Mouse (Mus musculus) CH12.LX (cell line): ENCODE measurements around the gene Swt1. TPM values are rescaled to one million over a fixed set of nuclear protein-coding genes. Genes with fewer than 3 reads are reported as not detected.

Experiments
- DNase-seq: peaks from one replicate; pipeline ENCODE4 v3.0.0-alpha.2; 2013; ENCODE audit errors: extremely low read depth
- H3K27ac ChIP-seq: 2 replicates; pipeline ENCODE4 v1.5.1; 2012; ENCODE audit warnings: low read depth, mild to moderate bottlenecking, control low read depth, moderate library complexity; ENCODE audit not compliant: insufficient read depth
- H3K27me3 ChIP-seq: replicated peaks from 2 replicates; pipeline ENCODE3; 2012; ENCODE audit warnings: inconsistent platforms
- H3K36me3 ChIP-seq, 2 experiments: replicated peaks in 1 of 2; 2 replicates each; pipeline versions ENCODE3 to v1.6.1; 2012; ENCODE audit warnings: inconsistent platforms in 1 of 2, low read length in 1 of 2, mild to moderate bottlenecking in 1 of 2, mixed read lengths in 1 of 2, moderate library complexity in 1 of 2; ENCODE audit not compliant: control insufficient read depth in 1 of 2, insufficient read depth in 1 of 2
- H3K4me1 ChIP-seq, 2 experiments: 2 replicates each; pipeline ENCODE4 v1.6.1; 2012; ENCODE audit warnings: inconsistent platforms in 1 of 2, moderate library complexity in 1 of 2; ENCODE audit not compliant: insufficient read depth in 2 of 2, control insufficient read depth in 1 of 2
- H3K4me2 ChIP-seq: 2 replicates; pipeline ENCODE4 v1.6.1; 2012; ENCODE audit warnings: low read depth, mild to moderate bottlenecking, control low read depth; ENCODE audit not compliant: poor library complexity, insufficient read depth, severe bottlenecking
- H3K4me3 ChIP-seq, 3 experiments: fragments of 150-350 bp in 1 of 3; sonication (generic) in 1 of 3; replicated peaks in 1 of 3; 2 replicates each; pipeline versions ENCODE3 to v1.5.1; 2011 to 2012; ENCODE audit warnings: low read depth in 2 of 3, low read length in 2 of 3, mild to moderate bottlenecking in 2 of 3, moderate library complexity in 2 of 3, control low read depth in 1 of 3, improper control_type of control experiment in 1 of 3, inconsistent platforms in 1 of 3, mixed read lengths in 1 of 3; ENCODE audit not compliant: poor library complexity in 1 of 3
- H3K79me2 ChIP-seq: replicated peaks from 2 replicates; pipeline ENCODE4 v1.6.1; 2012; ENCODE audit warnings: mild to moderate bottlenecking, moderate library complexity; ENCODE audit not compliant: control insufficient read depth, poor library complexity, insufficient read depth, severe bottlenecking; ENCODE audit errors: extremely low read depth
- H3K9ac ChIP-seq: 2 replicates; pipeline ENCODE4 v1.6.1; 2012; ENCODE audit warnings: low read depth, mild to moderate bottlenecking, control low read depth, moderate library complexity; ENCODE audit not compliant: insufficient read depth
- H3K9me3 ChIP-seq: replicated peaks from 2 replicates; pipeline ENCODE3; 2012; ENCODE audit warnings: low read length, inconsistent platforms, mixed read lengths
- BHLHE40 ChIP-seq: IDR thresholded peaks from 2 replicates; pipeline ENCODE4 v1.6.1; 2011; ENCODE audit warnings: mild to moderate bottlenecking, low read depth, low read length, improper control_type of control experiment
- CHD2 ChIP-seq: IDR thresholded peaks from 2 replicates; pipeline ENCODE4 v1.6.1; 2011; ENCODE audit warnings: low read length, improper control_type of control experiment
- CTCF ChIP-seq, 2 experiments: IDR thresholded peaks in 1 of 2; conservative IDR thresholded peaks in 1 of 2; 2 replicates each; pipeline ENCODE4 v1.5.1; 2011 to 2012; ENCODE audit warnings: low read depth in 2 of 2, low read length in 2 of 2, improper control_type of control experiment in 1 of 2, inconsistent platforms in 1 of 2, mild to moderate bottlenecking in 1 of 2, moderate library complexity in 1 of 2
- E2F4 ChIP-seq: IDR thresholded peaks from 2 replicates; pipeline ENCODE4 v1.6.1; 2011; ENCODE audit warnings: low read depth, low read length, improper control_type of control experiment; ENCODE audit not compliant: insufficient replicate concordance
- ETS1 ChIP-seq: conservative IDR thresholded peaks from 2 replicates; pipeline ENCODE4 v1.6.1; 2012; ENCODE audit warnings: low read depth, mild to moderate bottlenecking, inconsistent platforms, low read length, improper control_type of control experiment, moderate library complexity
- JUN ChIP-seq: IDR thresholded peaks from 2 replicates; pipeline ENCODE4 v1.6.1; 2011; ENCODE audit warnings: low read depth, mild to moderate bottlenecking, low read length, improper control_type of control experiment, moderate library complexity; ENCODE audit not compliant: insufficient read depth
- MAFK ChIP-seq: IDR thresholded peaks from 2 replicates; pipeline ENCODE4 v1.6.1; 2011; ENCODE audit warnings: low read length, improper control_type of control experiment; ENCODE audit not compliant: insufficient replicate concordance
- MAX ChIP-seq: IDR thresholded peaks from 2 replicates; pipeline ENCODE4 v1.6.1; 2011; ENCODE audit warnings: low read length, improper control_type of control experiment
- MEF2A ChIP-seq: IDR thresholded peaks from 2 replicates; pipeline ENCODE4 v1.6.1; 2014; ENCODE audit warnings: low read depth, mild to moderate bottlenecking, inconsistent platforms, low read length, improper control_type of control experiment, borderline replicate concordance
- MXI1 ChIP-seq: IDR thresholded peaks from 2 replicates; pipeline ENCODE4 v1.6.1; 2011; ENCODE audit warnings: mild to moderate bottlenecking, low read depth, low read length, improper control_type of control experiment
- NRF1 ChIP-seq: IDR thresholded peaks from 2 replicates; pipeline ENCODE4 v1.6.1; 2014; ENCODE audit warnings: low read depth, mild to moderate bottlenecking, inconsistent platforms, low read length, improper control_type of control experiment, moderate library complexity
- PAX5 ChIP-seq: IDR thresholded peaks from 2 replicates; pipeline ENCODE4 v1.6.1; 2012; ENCODE audit warnings: low read length, inconsistent platforms, mixed read lengths
- POLR2AphosphoS2 ChIP-seq: IDR thresholded peaks from 2 replicates; pipeline ENCODE4 v1.6.1; 2011; ENCODE audit warnings: low read depth, low read length, improper control_type of control experiment
- RAD21 ChIP-seq: IDR thresholded peaks from 2 replicates; pipeline ENCODE4 v1.6.1; 2011; ENCODE audit warnings: low read depth, mild to moderate bottlenecking, low read length, improper control_type of control experiment, moderate library complexity
- RCOR1 ChIP-seq: conservative IDR thresholded peaks from 2 replicates; pipeline ENCODE4 v1.6.1; 2012; ENCODE audit warnings: low read depth, mild to moderate bottlenecking, inconsistent platforms, low read length, improper control_type of control experiment
- SMC3 ChIP-seq: IDR thresholded peaks from 2 replicates; pipeline ENCODE4 v1.6.1; 2011; ENCODE audit warnings: low read depth, low read length, improper control_type of control experiment
- TBP ChIP-seq: conservative IDR thresholded peaks from 2 replicates; pipeline ENCODE4 v1.6.1; 2011; ENCODE audit warnings: low read depth, low read length, improper control_type of control experiment
- dilution Hi-C: fragments of 300-500 bp; cut with MboI; formaldehyde crosslinking; loops from 2 replicates; pipeline ENCODE4 v1.14.3; 2020; ENCODE audit warnings: low sequenced_read_pairs; ENCODE audit not compliant: extremely low pct_unique_long_range_greater_than_20kb, extremely low pct_ligation_motif_present
- in situ Hi-C: fragments of 300-500 bp; cut with MboI; formaldehyde crosslinking; loops from 3 replicates; pipeline ENCODE4 v1.14.3; 2019; ENCODE audit warnings: low sequenced_read_pairs, low pct_ligation_motif_present, low pct_unique_long_range_greater_than_20kb, mixed read lengths
- polyA plus RNA-seq: library from polyadenylated mRNA; unstranded; fragments of >175 nt; gene quantifications from 2 replicates; pipeline ENCODE4 v1.2.1, GENCODE M21; 2012; ENCODE audit warnings: low read depth; ENCODE audit not compliant: insufficient read length
- total RNA-seq, 2 experiments: library from RNA; depleted of rRNA; stranded (reverse); fragments of 300-350 nt in 1 of 2; fragments of >200 nt in 1 of 2; gene quantifications; 2 replicates each; pipeline ENCODE4 v1.2.3; 2012 to 2014

Gene Swt1
- total and polyA plus RNA-seq, 3 experiments = 8.0 to 19.6 (median 14.8) TPM

- no peak overlapping the region for H3K4me2 ChIP-seq
- H3K4me1 ChIP-seq = peaks cover 0 to 4% of the 10 kb centered on the region in 2 experiments; a peak in 1 of 4 replicates
- H3K36me3 ChIP-seq = peaks cover 42 to 64% of the 10 kb centered on the region in 2 experiments
- in situ Hi-C loops = loop anchor here (25.0 kb wide), 1 partner anchor 260 kb away; no protein-coding TSS in a partner anchor
- H3K27ac ChIP-seq = no peak overlapping the region
- dilution Hi-C loops = no loop called here
- H3K79me2 ChIP-seq = no peaks in the 10 kb centered on the region
- TF ChIP-seq MXI1 (no peak), MEF2A (no peak), ETS1 (no peak), MAFK (no peak), RCOR1 (no peak), PAX5 (no peak), CHD2 (no peak), SMC3 (no peak), CTCF (conservative IDR thresholded peaks at IDR 0.05 in 1 of 2, IDR thresholded peaks at IDR 0.05 in 1 of 2; ENCODE audit: low read depth in 2 of 2, low read length in 2 of 2) (no peak), E2F4 (no peak), MAX (no peak), BHLHE40 (no peak), TBP (no peak)
- H3K9me3 ChIP-seq = no peaks in the 10 kb centered on the region
- no peaks in the 10 kb centered on the region for H3K27me3 ChIP-seq
- no peak for DNase-seq
- H3K9ac ChIP-seq = no peak overlapping the region
- no peak overlapping the region for H3K4me3 ChIP-seq
These were observed 23.7 kb upstream of the Swt1 start for GRCm38 (mm10) chr1:151451946-151452345.

GRCm38 (mm10) chr1:151450851-151451250 is 22.6 kb upstream of the Swt1 start:
- Histone ChIP-seq H3K27me3 (no peaks in the 10 kb centered on the region), H3K4me1 (no peaks in the 10 kb centered on the region), H3K27ac (no peak overlapping the region), H3K36me3 (peaks cover 45 to 65% of the 10 kb centered on the region in 2 experiments), H3K79me2 (no peaks in the 10 kb centered on the region), H3K4me3 (no peak overlapping the region), H3K9me3 (no peaks in the 10 kb centered on the region), H3K9ac (no peak overlapping the region), H3K4me2 (no peak overlapping the region)
- dilution Hi-C loops (no loop called here), in situ Hi-C loops (loop anchor here (25.0 kb wide), 1 partner anchor 261 kb away; no protein-coding TSS in a partner anchor)
- no peak for DNase-seq
- TF ChIP-seq JUN = no peak
- TF ChIP-seq SMC3 = peak; percentile 8; the same call in 1 of the 2 replicates
- TF ChIP-seq RAD21 = no peak; the same call in 1 of the 2 replicates
- no peak for TF ChIP-seq NRF1
- TF ChIP-seq CTCF (conservative IDR thresholded peaks at IDR 0.05 in 1 of 2, IDR thresholded peaks at IDR 0.05 in 1 of 2; ENCODE audit: low read depth in 2 of 2, low read length in 2 of 2) = peak in 1 of 2 experiments; percentile 49; a peak in 2 of 4 replicates
- no peak for TF ChIP-seq PAX5
- TF ChIP-seq POLR2AphosphoS2 = no peak
